Mouse (Mus musculus) liver, embryonic 14 days (tissue): ENCODE data around the gene 1700122O11Rik. TPM values are rescaled to one million over a fixed set of nuclear protein-coding genes. Genes with fewer than 3 reads are reported as not detected.

Experiments used
- polyA plus RNA-seq: library from polyadenylated mRNA; depleted of rRNA; stranded (reverse); fragments of >200 nt; gene quantifications from 2 replicates; pipeline ENCODE4 v1.2.3, GENCODE M21; 2012; rRNA removed

Gene 1700122O11Rik
- not detected in 2 replicates for polyA plus RNA-seq

GRCm38 (mm10) chr17:48038193-48038592 is at the start of gene 1700122O11Rik:
Gene 1700122O11Rik, minus strand, starts transcription at chr17:48038293.

Other genes with a start within 250 kb of the 1700122O11Rik start
- gene Mdfi, start 203.6 kb downstream of the 1700122O11Rik start, polyA plus RNA-seq: 4.8 and 5.1 TPM in 2 replicates
- gene Foxp4, start 113.6 kb downstream of the 1700122O11Rik start, polyA plus RNA-seq: 7.8 and 8.1 TPM in 2 replicates
- gene 1700067P10Rik, start 51.0 kb upstream of the 1700122O11Rik start, polyA plus RNA-seq: not detected in 2 replicates
- 0.07 and 0.17 TPM in 2 replicates for gene 9830107B12Rik, start 108.0 kb upstream of the 1700122O11Rik start, polyA plus RNA-seq
- gene A530064D06Rik, start 129.0 kb upstream of the 1700122O11Rik start, polyA plus RNA-seq: 0.24 and 0.25 TPM in 2 replicates
- gene Trem1, start 194.5 kb upstream of the 1700122O11Rik start, polyA plus RNA-seq: 0.40 and 0.50 TPM in 2 replicates
- gene Trem3, start 209.5 kb upstream of the 1700122O11Rik start, polyA plus RNA-seq: 1.5 and 2.4 TPM in 2 replicates
- gene Treml4, start 226.0 kb upstream of the 1700122O11Rik start, polyA plus RNA-seq: 3.8 and 5.1 TPM in 2 replicates